Mouse (Mus musculus) liver, embryonic 14.5 days (tissue): ENCODE measurements around the gene Vmn1r230.

Experiments used
- CTCF ChIP-seq: IDR thresholded peaks from 2 replicates; pipeline ENCODE4 v1.5.1; 2016; ENCODE audit warnings: antibody characterized with exemption, low read depth, control low read depth
- EP300 ChIP-seq: IDR thresholded peaks from 2 replicates; pipeline ENCODE4 v1.6.1; 2016; ENCODE audit warnings: antibody characterized with exemption, low read depth

DNA sequence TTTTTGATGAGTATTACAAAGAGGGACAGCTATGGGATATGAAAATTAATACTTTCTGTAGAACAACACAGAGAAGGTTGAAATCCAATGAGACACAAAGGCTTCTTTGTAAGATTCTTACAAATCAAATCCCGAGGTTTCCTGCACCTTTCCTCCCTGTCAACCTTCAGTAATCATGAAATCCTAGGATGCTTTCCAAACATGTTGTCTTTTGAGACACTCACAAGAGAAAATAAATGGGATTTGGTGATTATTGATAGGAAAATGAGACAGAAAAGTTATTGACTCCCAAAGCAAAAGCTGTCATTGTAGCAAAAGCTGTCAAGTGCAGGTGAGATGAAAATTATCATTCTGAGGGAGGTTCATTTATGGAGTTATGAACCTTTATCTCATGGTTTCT is 29.0 kb upstream of the Vmn1r230 start, which contains the start of gene Vmn1r229:
- no peak for TF ChIP-seq EP300
- TF ChIP-seq CTCF = no peak
